Mouse (Mus musculus): ENCODE measurements around the gene Olfr713.

GRCm38 (mm10) chr7:107043136-107043535 lies 12.2 kb downstream of the Olfr713 start:
- TF ChIP-seq TAL1 (IDR thresholded peaks at IDR 0.05; ENCODE audit: low read length) (no peak), GATA1 (IDR thresholded peaks at IDR 0.05; ENCODE audit: low read length) (no peak)
